Mouse (Mus musculus) gastrocnemius, postnatal 25 days (tissue): Measurements from ENCODE around the gene March1. TPM values are rescaled to one million over a fixed set of nuclear protein-coding genes. Genes with fewer than 3 reads are reported as not detected.

Experiments used
- DNase-seq: peaks from one replicate; pipeline ENCODE4 v3.0.0; 2022
- total RNA-seq, 2 experiments: library from RNA; stranded (reverse); gene quantifications; 1 replicate in 1 of 2; 2 replicates in 1 of 2; pipeline ENCODE4 v1.2.3; 2021

March1 gene
- total RNA-seq, 2 experiments from 2014 or later = 0.38 to 0.40 TPM

DNA sequence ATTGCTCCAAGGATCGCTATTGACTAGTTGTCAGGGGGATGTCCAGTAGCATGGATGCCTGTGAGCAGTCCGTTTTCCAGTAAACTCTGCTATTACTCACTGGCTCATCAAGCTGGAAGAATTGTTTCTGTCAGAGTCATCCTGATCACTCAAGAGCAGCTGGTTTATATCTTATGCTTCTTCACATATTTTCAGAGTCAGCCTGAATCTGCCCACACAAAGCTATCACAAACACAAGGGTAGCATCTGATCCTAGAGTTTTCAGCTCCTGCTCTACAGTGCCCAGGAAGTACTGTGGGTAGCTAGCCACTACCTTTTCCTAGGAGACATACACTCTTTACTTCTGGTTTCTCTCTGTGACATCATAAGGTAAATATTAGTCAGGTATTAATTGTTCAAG, 405.1 kb downstream of the March1 start:
- DNase-seq = no peak

- DNase-seq = no peak
Measured at GRCm38 (mm10) chr8:66033651-66034050, 416.0 kb downstream of the March1 start.

DNA sequence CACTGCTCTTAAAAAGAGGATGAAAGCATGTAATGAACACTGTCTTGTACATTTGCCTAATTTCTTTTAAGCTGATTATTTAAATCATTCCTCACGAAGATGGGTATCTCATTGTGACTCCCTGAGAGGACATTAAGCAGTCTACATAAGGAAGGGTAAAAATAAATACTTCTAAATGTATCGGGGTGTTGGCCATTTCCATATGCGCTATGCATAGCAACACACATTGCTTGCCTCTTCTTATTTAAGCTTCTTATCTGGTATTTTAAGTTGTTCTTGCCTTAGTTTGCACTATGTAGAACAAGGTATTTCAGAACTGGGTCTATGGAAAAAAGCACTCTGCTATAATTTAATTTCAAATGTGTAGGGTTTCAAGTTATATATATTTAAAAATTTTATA, 416.7 kb downstream of the March1 start:
- DNase-seq = no peak

GRCm38 (mm10) chr8:66094152-66094551, 476.5 kb downstream of the March1 start:
- DNase-seq = no peak

GRCm38 (mm10) chr8:66098148-66098547, 480.4 kb downstream of the March1 start:
- no peak for DNase-seq

DNA sequence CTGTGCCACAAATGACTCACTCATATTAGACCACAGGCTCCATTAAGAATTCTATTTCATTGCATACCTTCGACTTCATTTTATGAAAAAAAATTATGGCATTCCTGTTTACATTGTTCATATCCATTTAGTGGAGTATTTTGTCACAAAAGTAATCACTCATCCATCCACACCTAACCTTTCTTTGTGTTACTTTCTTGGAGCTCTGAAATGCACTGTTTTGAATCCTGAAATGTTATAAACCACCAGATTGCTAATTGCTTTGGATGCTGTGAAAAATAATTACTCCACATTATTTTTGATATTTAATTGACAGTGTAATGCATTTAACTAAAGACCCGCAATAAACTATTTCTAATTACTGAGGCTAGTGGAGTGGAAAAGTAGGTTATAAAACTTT, 501.6 kb downstream of the March1 start:
- DNase-seq = no peak

GRCm38 (mm10) chr8:66159648-66160047, 541.9 kb downstream of the March1 start:
- no peak for DNase-seq

GRCm38 (mm10) chr8:66166835-66167234, 549.1 kb downstream of the March1 start:
- no peak for DNase-seq

DNA sequence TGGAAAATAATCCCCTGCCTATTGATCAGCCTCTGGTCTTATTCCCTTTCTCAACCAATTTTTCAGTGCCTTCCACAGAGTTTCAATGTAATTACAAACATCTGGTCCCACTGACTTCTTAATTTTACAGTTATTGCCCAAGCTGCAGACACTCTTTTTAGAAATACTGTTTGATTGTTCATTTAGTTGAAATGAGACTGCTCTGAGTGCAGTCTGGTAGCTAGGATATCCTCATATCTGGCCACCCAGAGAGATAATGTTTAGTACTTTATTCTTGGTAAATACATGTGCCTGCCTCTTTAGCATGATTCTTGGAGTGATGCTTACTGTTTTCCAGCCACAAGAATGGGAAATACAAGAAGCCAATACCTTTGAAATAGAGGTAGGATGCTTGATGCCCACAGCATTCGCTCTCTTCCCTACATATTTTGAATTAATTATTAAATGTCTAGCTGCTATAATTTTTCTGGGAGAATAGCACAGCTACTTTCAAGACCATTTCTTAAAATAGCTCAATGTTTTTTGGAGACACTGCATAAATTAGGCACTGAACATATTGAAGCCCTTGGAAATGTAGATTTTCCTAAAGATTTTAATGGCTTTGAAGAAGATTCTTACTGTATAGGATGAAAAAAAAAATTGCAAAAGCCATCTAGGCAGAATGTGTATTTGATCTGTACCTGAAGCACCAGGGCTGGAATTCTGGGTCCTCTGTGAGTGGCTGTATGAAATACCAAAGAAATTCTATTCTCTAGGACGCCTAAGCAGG, 549.9 kb downstream of the March1 start:
- DNase-seq = no peak

GRCm38 (mm10) chr8:66179336-66179735, 561.6 kb downstream of the March1 start:
- DNase-seq = no peak

GRCm38 (mm10) chr8:66181265-66181664, 563.6 kb downstream of the March1 start:
- DNase-seq = no peak

DNA sequence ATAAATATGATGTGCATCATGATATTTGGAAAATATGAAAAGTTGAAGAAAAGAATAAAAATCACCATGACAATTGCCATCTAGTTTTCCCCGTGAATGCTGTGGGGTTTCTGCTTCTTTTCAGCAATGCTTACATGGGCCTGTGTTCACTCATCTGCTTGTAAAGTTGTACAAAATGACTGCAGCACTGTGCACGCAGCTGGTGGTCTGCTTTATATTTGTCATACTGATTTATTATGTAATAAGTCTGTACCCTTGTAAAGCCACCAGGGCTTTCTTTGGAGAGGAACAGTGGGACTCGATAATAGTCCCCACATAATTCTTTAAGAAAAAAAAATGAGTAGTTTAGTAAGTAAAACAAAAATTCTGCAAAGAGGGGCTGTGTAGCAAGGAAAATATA, 564.6 kb downstream of the March1 start:
- DNase-seq = no peak

GRCm38 (mm10) chr8:66183454-66183853, 565.8 kb downstream of the March1 start:
- DNase-seq = no peak

DNA sequence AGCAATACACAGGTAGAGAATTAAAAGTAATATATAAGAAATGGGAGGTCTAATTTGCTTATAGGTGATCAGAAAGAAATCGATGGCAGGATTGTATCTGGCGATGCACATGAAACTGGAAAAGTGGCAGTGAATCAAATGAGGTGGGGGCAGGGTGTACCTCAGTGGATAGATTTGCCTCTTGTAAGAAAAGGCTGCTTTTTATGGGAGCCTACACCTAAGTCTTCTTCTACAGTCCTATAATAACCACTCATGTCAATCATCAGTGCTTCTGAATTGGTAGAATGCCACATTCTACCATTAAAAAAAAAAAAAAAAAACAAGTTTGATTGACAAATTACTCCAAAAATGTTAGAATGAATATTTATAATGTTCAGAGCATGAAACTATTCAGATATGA, 567.5 kb downstream of the March1 start:
- DNase-seq = no peak

- DNase-seq = no peak
Measured at GRCm38 (mm10) chr8:66194416-66194815, 576.7 kb downstream of the March1 start.

DNA sequence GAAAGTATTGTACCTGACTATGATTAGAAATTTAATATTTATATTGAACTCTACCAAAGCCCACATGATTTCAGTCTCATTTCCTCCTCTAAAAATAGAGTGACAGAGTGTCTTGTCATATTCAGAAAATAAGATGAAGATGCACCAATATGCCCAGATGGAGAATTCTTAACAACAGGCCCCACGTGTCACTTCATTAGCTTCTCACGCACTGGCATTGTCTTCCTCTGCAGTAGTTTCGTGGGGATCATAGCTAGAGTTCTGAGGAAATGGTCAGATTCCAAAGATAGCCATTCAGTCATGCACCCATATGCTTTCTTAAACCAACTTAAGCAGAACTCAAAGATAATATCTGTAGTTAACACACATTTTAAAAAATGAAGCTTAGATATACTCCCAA, 582.5 kb downstream of the March1 start:
- DNase-seq = no peak

GRCm38 (mm10) chr8:66203814-66204438, 586.2 kb downstream of the March1 start:
- no peak for DNase-seq

DNA sequence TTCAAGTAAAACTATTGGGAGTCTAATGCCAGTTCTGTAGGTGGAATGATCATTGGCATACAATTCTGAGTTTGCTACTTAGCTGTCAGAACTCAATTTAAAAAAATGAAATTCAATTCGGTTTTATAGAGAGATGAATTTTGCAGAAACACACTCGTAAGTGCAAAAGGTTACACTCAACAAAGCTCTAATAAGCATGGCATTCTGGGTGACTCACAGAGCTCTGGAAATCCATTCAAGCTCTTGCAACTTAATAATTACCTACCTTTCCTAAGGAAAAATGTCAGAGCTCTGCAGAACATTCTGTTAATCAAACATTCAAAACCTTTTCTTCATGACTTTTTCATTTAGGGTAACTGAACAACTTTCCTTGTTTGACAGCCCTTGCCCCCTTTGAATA, 591.9 kb downstream of the March1 start:
- no peak for DNase-seq

DNA sequence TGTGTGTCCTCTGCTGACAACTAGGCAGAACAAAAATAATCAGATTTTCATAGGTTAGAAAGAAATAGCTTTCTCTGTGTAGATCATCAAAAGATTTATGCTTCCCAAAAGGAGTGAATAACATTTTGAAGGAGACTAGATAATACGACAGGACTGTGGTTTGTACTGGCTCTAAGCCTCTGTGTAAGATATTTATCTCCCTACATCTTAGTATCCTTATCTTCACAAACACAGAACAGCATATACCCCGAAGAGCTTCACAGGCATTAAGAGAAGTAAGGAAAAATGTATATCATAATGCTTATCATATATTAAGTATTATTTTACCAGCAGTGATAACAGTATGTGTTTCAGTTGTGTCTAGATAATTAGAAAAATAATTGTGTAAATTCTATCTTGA, 592.6 kb downstream of the March1 start:
- DNase-seq = no peak

DNA sequence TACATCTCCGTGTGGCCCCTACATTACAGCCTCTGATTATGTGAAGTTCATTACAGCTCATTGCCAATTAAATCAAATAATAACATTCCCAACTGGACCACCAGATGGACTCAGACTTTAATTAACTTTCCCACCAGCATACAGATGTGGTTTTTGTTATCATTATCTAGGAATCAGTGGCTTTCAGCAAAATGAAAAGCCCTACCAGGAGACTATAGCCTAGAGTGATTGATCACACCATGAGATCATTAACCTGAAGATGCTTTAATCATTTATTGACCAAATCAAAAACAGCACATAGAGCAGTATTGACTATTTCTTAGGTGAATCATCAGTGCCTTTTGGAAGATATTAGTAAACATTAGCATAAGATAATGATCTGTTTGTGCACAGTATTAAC, 602.3 kb downstream of the March1 start:
- DNase-seq = no peak

- DNase-seq = no peak
Measured at GRCm38 (mm10) chr8:66229931-66230330, 612.2 kb downstream of the March1 start.

DNA sequence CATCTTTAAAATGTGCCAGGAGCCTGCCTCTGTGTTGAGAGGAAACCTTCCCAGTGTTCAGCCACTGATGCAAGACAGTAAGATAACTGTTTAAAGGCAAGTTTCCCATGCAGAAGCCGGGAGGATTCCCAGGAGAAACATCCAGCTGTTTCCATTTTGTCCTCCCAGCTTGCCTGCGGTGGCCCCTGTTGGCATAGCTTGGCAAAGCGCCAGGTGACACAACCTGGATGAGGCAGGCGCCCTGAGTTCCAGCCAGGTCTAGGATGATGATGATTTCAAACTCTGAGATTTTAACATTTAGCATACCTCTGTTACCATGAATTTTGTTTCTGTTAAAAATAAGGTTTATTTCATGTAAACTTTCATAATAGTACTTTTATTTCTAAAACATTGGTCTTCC, 651.8 kb downstream of the March1 start:
- DNase-seq = no peak

- no peak for DNase-seq
Measured at GRCm38 (mm10) chr8:66270116-66270515, 652.4 kb downstream of the March1 start.

DNA sequence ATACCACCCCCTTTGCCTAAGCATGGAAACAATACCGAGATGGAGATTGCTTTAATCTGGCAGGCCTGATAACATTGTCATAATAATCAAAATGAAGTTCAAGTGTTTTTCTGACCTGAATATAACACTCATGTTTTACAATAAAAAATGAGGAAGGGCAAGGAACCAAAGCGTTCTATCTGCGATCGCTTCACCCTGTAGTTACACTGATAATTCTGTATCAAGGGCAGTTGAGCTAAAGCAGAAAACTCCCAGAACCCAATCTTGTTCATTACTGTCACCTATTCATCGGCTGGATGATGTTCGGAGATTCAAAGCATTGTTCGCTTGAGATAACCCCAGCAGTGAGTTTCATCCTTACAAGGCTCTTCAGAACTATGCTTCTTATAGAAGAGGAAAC, 700.1 kb downstream of the March1 start:
- no peak for DNase-seq
